Mouse (Mus musculus) embryonic facial prominence, embryonic 10.5 days (tissue): Measurements from ENCODE around the gene Dhx8. TPM values are rescaled to one million over a fixed set of nuclear protein-coding genes. Genes with fewer than 3 reads are reported as not detected.

Source experiments
- DNase-seq: peaks from one replicate; pipeline ENCODE4 v3.0.0-alpha.2; 2017; ENCODE audit warnings: low spot score
- H3K27ac ChIP-seq: fragments of 300-500 bp; sonication (generic); replicated peaks from 2 replicates; pipeline ENCODE4 v1.5.1; 2016; ENCODE audit warnings: mild to moderate bottlenecking
- H3K27me3 ChIP-seq: fragments of 300-500 bp; sonication (generic); replicated peaks from 2 replicates; pipeline ENCODE4 v1.6.1; 2016; ENCODE audit warnings: low read depth, mild to moderate bottlenecking; ENCODE audit not compliant: poor library complexity, severe bottlenecking
- H3K36me3 ChIP-seq: fragments of 300-500 bp; sonication (generic); replicated peaks from 2 replicates; pipeline ENCODE4 v1.6.1; 2016; ENCODE audit warnings: mild to moderate bottlenecking, moderate library complexity
- H3K4me1 ChIP-seq: fragments of 300-500 bp; sonication (generic); 2 replicates; pipeline ENCODE4 v1.6.1; 2016
- H3K4me3 ChIP-seq: fragments of 300-500 bp; sonication (generic); 2 replicates; pipeline ENCODE4 v1.5.1; 2016; ENCODE audit warnings: mild to moderate bottlenecking, moderate library complexity
- H3K9me3 ChIP-seq: fragments of 300-500 bp; sonication (generic); 2 replicates; pipeline ENCODE4 v1.6.1; 2016; ENCODE audit warnings: mild to moderate bottlenecking
- WGBS: fragments of 180-500 bp; shearing (Covaris S2); methylation state at CpG from one replicate; pipeline ENCODE4 v1.1.7; 2016; 5-methylcytosine and 5-hydroxymethylcytosine counted together
- polyA plus RNA-seq: library from polyadenylated mRNA; unstranded; fragments of >200 nt; fragmentation: Nextera tagmentation; extraction: Ambion mirVana; gene quantifications from 2 replicates; pipeline ENCODE4 v1.2.1, GENCODE M21; 2016

The Dhx8 gene
- polyA plus RNA-seq, 1 experiment from 2014 or later: 52.3 TPM

GRCm38 (mm10) chr11:101813259-101813658 is 80.5 kb downstream of the Dhx8 start:
- H3K27me3 ChIP-seq: peaks cover 47% of the 10 kb centered on the region
- no peak overlapping the region for H3K27ac ChIP-seq
- no peaks in the 10 kb centered on the region for H3K9me3 ChIP-seq
- WGBS: 3% methylated on average over 7 of the region's 7 CpGs
- no peaks in the 10 kb centered on the region for H3K36me3 ChIP-seq
- H3K4me1 ChIP-seq: peaks cover 40% of the 10 kb centered on the region
- peak; percentile 83 for DNase-seq
- no peak overlapping the region for H3K4me3 ChIP-seq

GRCm38 (mm10) chr11:101814375-101815102 is 81.8 kb downstream of the Dhx8 start:
- H3K27ac ChIP-seq: peak overlapping the region; percentile 83
- H3K4me1 ChIP-seq: peaks cover 34% of the 10 kb centered on the region
- 7% methylated on average over 23 of the region's 23 CpGs for WGBS
- H3K27me3 ChIP-seq: peaks cover 35% of the 10 kb centered on the region
- H3K36me3 ChIP-seq: no peaks in the 10 kb centered on the region
- H3K9me3 ChIP-seq: no peaks in the 10 kb centered on the region
- H3K4me3 ChIP-seq: peak overlapping the region; percentile 49
- DNase-seq: peak; percentile 95

- peaks cover 34% of the 10 kb centered on the region for H3K4me1 ChIP-seq
- H3K9me3 ChIP-seq: peaks cover 5% of the 10 kb centered on the region; the same call in 1 of the 2 replicates
- peaks cover 28% of the 10 kb centered on the region for H3K27me3 ChIP-seq
- peak; percentile 72 for DNase-seq
- H3K4me3 ChIP-seq: peak overlapping the region; percentile 49
- H3K36me3 ChIP-seq: no peaks in the 10 kb centered on the region
- H3K27ac ChIP-seq: peak overlapping the region; percentile 83
- 13% methylated on average over 22 of the region's 22 CpGs for WGBS
These were observed 82.7 kb downstream of the Dhx8 start for GRCm38 (mm10) chr11:101815103-101816085.

Other genes starting within 250 kb of the Dhx8 start
- gene Brca1, start 181.0 kb upstream of the Dhx8 start, polyA plus RNA-seq: 23.7 and 27.0 TPM in 2 replicates
- 68.0 and 70.0 TPM in 2 replicates for gene Nbr1, start 180.8 kb upstream of the Dhx8 start, polyA plus RNA-seq
- 1.5 and 2.1 TPM in 2 replicates for gene Tmem106a, start 150.7 kb upstream of the Dhx8 start, polyA plus RNA-seq
- not detected in 2 replicates for gene Gm11634, start 133.7 kb upstream of the Dhx8 start, polyA plus RNA-seq
- 28.2 and 29.4 TPM in 2 replicates for gene Rdm1, start 105.7 kb upstream of the Dhx8 start, polyA plus RNA-seq
- gene Arl4d, start 67.4 kb upstream of the Dhx8 start, polyA plus RNA-seq: 3.3 and 5.1 TPM in 2 replicates
- 15.9 and 18.9 TPM in 2 replicates for gene Etv4, start 52.5 kb downstream of the Dhx8 start, polyA plus RNA-seq
- gene Meox1, start 161.5 kb downstream of the Dhx8 start, polyA plus RNA-seq: 1.9 and 2.9 TPM in 2 replicates
- gene Sost, start 234.1 kb downstream of the Dhx8 start, polyA plus RNA-seq: 0.20 and 0.30 TPM in 2 replicates